Mouse (Mus musculus) lung, embryonic 15.5 days (tissue): ENCODE measurements around the gene F3. TPM values are rescaled to one million over a fixed set of nuclear protein-coding genes. Genes with fewer than 3 reads are reported as not detected.
"Not testable (repeated sequence)": the region's sequence is repeated elsewhere in the genome, so short reads cannot be mapped to it uniquely, and the experiment has no call there.

Source experiments
- ATAC-seq: fragments of 200-750 bp; cut with Nextera tagmentation; 2 replicates; pipeline ENCODE4 v1.8.0; 2017; ENCODE audit warnings: moderate number of reproducible peaks, borderline replicate concordance; ENCODE audit not compliant: low FRiP score, low TSS enrichment; ENCODE audit errors: extremely low read depth
- H3K27ac ChIP-seq: fragments of 300-500 bp; sonication (generic); 2 replicates; pipeline ENCODE4 v1.5.1; 2015; ENCODE audit warnings: moderate library complexity, mild to moderate bottlenecking, inconsistent platforms
- H3K27me3 ChIP-seq: fragments of 300-500 bp; sonication (generic); 2 replicates; pipeline ENCODE4 v1.6.1; 2015; ENCODE audit warnings: inconsistent platforms
- H3K36me3 ChIP-seq: fragments of 300-500 bp; sonication (generic); 2 replicates; pipeline ENCODE4 v1.6.1; 2015; ENCODE audit warnings: inconsistent platforms
- H3K4me1 ChIP-seq: fragments of 300-500 bp; sonication (generic); 2 replicates; pipeline ENCODE4 v1.6.1; 2015; ENCODE audit warnings: inconsistent platforms
- H3K4me2 ChIP-seq: fragments of 300-500 bp; sonication (generic); 2 replicates; pipeline ENCODE4 v1.6.1; 2015; ENCODE audit warnings: inconsistent platforms, mild to moderate bottlenecking, moderate library complexity
- H3K4me3 ChIP-seq: fragments of 300-500 bp; sonication (generic); 2 replicates; pipeline ENCODE4 v1.5.1; 2015; ENCODE audit warnings: mild to moderate bottlenecking, inconsistent platforms
- H3K9ac ChIP-seq: fragments of 300-500 bp; sonication (generic); 2 replicates; pipeline ENCODE4 v1.6.1; 2015; ENCODE audit warnings: inconsistent platforms
- H3K9me3 ChIP-seq: fragments of 300-500 bp; sonication (generic); 2 replicates; pipeline ENCODE4 v1.6.1; 2016; ENCODE audit warnings: inconsistent platforms
- WGBS: fragments of 180-500 bp; shearing (Covaris S2); methylation state at CpG from one replicate; pipeline ENCODE4 v1.1.7; 2015; 5-methylcytosine and 5-hydroxymethylcytosine counted together
- polyA plus RNA-seq: library from polyadenylated mRNA; unstranded; fragments of >200 nt; fragmentation: Nextera tagmentation; extraction: Ambion mirVana; gene quantifications from 2 replicates; pipeline ENCODE4 v1.2.1, GENCODE M21; 2015

F3 gene
- polyA plus RNA-seq, 1 experiment from 2014 or later, result 26.4 TPM

- H3K9me3 ChIP-seq, result no peaks in the 10 kb centered on the region
- no peak for ATAC-seq
- H3K27me3 ChIP-seq, result no peaks in the 10 kb centered on the region
- H3K27ac ChIP-seq, result no peak overlapping the region
- H3K4me3 ChIP-seq, result peak overlapping the region; percentile 57
- peaks cover 25% of the 10 kb centered on the region for H3K4me1 ChIP-seq
- H3K36me3 ChIP-seq, result no peaks in the 10 kb centered on the region
- peak overlapping the region; percentile 47 for H3K9ac ChIP-seq
- peak overlapping the region; percentile 76 for H3K4me2 ChIP-seq
- WGBS, result 5% methylated on average over 20 of the region's 20 CpGs
Measured at GRCm38 (mm10) chr3:121723968-121724524, 709 bp downstream of the F3 start.

- Histone ChIP-seq H3K27ac (no peak overlapping the region), H3K4me1 (peaks cover 25% of the 10 kb centered on the region), H3K27me3 (no peaks in the 10 kb centered on the region), H3K9ac (no peak overlapping the region), H3K36me3 (no peaks in the 10 kb centered on the region), H3K9me3 (no peaks in the 10 kb centered on the region), H3K4me3 (peak overlapping the region; percentile 57), H3K4me2 (peak overlapping the region; percentile 76)
- WGBS, result 28% methylated on average over 12 of the region's 12 CpGs
- no peak for ATAC-seq
Measured at GRCm38 (mm10) chr3:121724553-121724952, 1.2 kb downstream of the F3 start.

GRCm38 (mm10) chr3:121725651-121726050 is 2.3 kb downstream of the F3 start:
- H3K27ac ChIP-seq, result no peak overlapping the region
- no peak overlapping the region for H3K9ac ChIP-seq
- peaks cover 25% of the 10 kb centered on the region for H3K4me1 ChIP-seq
- no peaks in the 10 kb centered on the region for H3K9me3 ChIP-seq
- ATAC-seq, result no peak
- H3K36me3 ChIP-seq, result no peaks in the 10 kb centered on the region
- H3K27me3 ChIP-seq, result no peaks in the 10 kb centered on the region
- no peak overlapping the region for H3K4me3 ChIP-seq
- H3K4me2 ChIP-seq, result no peak overlapping the region
- WGBS, result 59% methylated on average over 10 of the region's 10 CpGs

GRCm38 (mm10) chr3:121729678-121730077 is 6.3 kb downstream of the F3 start:
- Histone ChIP-seq H3K4me3 (no peak overlapping the region), H3K27ac (no peak overlapping the region), H3K4me1 (0 out of 2 replicates have a peak, but pooled peaks cover 3% of the 10 kb centered on the region), H3K9ac (no peak overlapping the region), H3K36me3 (no peaks in the 10 kb centered on the region), H3K27me3 (no peaks in the 10 kb centered on the region), H3K4me2 (no peak overlapping the region), H3K9me3 (no peaks in the 10 kb centered on the region)
- ATAC-seq, result no peak
- WGBS, result 71% methylated on average over 4 of the region's 4 CpGs

- ATAC-seq, result no peak
- Histone ChIP-seq H3K9ac (no peak overlapping the region), H3K4me3 (no peak overlapping the region), H3K27me3 (no peaks in the 10 kb centered on the region), H3K4me2 (no peak overlapping the region), H3K9me3 (no peaks in the 10 kb centered on the region), H3K27ac (peak overlapping the region; percentile 64; the same call in 1 of the 2 replicates), H3K36me3 (no peaks in the 10 kb centered on the region), H3K4me1 (peaks cover 16% of the 10 kb centered on the region)
- WGBS, result 61% methylated on average over 7 of the region's 7 CpGs
Measured at GRCm38 (mm10) chr3:121735542-121735941, 12.2 kb downstream of the F3 start.

GRCm38 (mm10) chr3:121736025-121736744 is 12.8 kb downstream of the F3 start:
- Histone ChIP-seq H3K36me3 (no peaks in the 10 kb centered on the region), H3K27me3 (no peaks in the 10 kb centered on the region), H3K4me1 (peaks cover 16% of the 10 kb centered on the region), H3K4me2 (peak overlapping the region; percentile 33; the same call in 1 of the 2 replicates), H3K4me3 (no peak overlapping the region), H3K9ac (no peak overlapping the region), H3K27ac (peak overlapping the region; percentile 64), H3K9me3 (no peaks in the 10 kb centered on the region)
- ATAC-seq, result peak; percentile 84
- WGBS, result 14% methylated on average over 18 of the region's 18 CpGs

- WGBS, result 45% methylated on average over 1 of the region's 1 CpGs
- H3K27ac ChIP-seq, result no peak overlapping the region
- ATAC-seq, result no peak
Measured at GRCm38 (mm10) chr3:121737453-121737852, 14.1 kb downstream of the F3 start.

GRCm38 (mm10) chr3:121737901-121738300 is 14.6 kb downstream of the F3 start:
- H3K9me3 ChIP-seq, result no peaks in the 10 kb centered on the region
- 84% methylated on average over 2 of the region's 2 CpGs for whole genome bisulfite sequencing
- ATAC-seq, result no peak
- no peaks in the 10 kb centered on the region for H3K27me3 ChIP-seq
- no peak overlapping the region for H3K4me3 ChIP-seq
- no peak overlapping the region for H3K27ac ChIP-seq
- no peak overlapping the region for H3K4me2 ChIP-seq
- H3K9ac ChIP-seq, result no peak overlapping the region
- peaks cover 16% of the 10 kb centered on the region for H3K4me1 ChIP-seq
- no peaks in the 10 kb centered on the region for H3K36me3 ChIP-seq

More at GRCm38 (mm10) chr3:121737453-121737852, 14.1 kb downstream of the F3 start:
- no peak overlapping the region for H3K9ac ChIP-seq
- H3K4me3 ChIP-seq, result no peak overlapping the region
- H3K36me3 ChIP-seq, result no peaks in the 10 kb centered on the region
- no peak overlapping the region for H3K4me2 ChIP-seq
- H3K27me3 ChIP-seq, result no peaks in the 10 kb centered on the region
- no peaks in the 10 kb centered on the region for H3K9me3 ChIP-seq
- H3K4me1 ChIP-seq, result peaks cover 16% of the 10 kb centered on the region

GRCm38 (mm10) chr3:121738742-121739342 is 15.5 kb downstream of the F3 start:
- ATAC-seq, result no peak

GRCm38 (mm10) chr3:121739489-121740213 is 16.3 kb downstream of the F3 start:
- Histone ChIP-seq H3K36me3 (no peaks in the 10 kb centered on the region), H3K9ac (no peak overlapping the region), H3K27me3 (no peaks in the 10 kb centered on the region), H3K9me3 (no peaks in the 10 kb centered on the region), H3K4me3 (no peak overlapping the region), H3K4me1 (peaks cover 16% of the 10 kb centered on the region), H3K27ac (no peak overlapping the region), H3K4me2 (no peak overlapping the region)
- WGBS, result 23% methylated on average over 17 of the region's 17 CpGs
- no peak for ATAC-seq

More at GRCm38 (mm10) chr3:121738742-121739342, 15.5 kb downstream of the F3 start:
- Histone ChIP-seq H3K27me3 (no peaks in the 10 kb centered on the region), H3K4me1 (peaks cover 16% of the 10 kb centered on the region), H3K36me3 (no peaks in the 10 kb centered on the region), H3K4me3 (no peak overlapping the region), H3K9me3 (no peaks in the 10 kb centered on the region), H3K9ac (no peak overlapping the region), H3K4me2 (no peak overlapping the region), H3K27ac (no peak overlapping the region)
- WGBS, result 62% methylated on average over 9 of the region's 9 CpGs

DNA sequence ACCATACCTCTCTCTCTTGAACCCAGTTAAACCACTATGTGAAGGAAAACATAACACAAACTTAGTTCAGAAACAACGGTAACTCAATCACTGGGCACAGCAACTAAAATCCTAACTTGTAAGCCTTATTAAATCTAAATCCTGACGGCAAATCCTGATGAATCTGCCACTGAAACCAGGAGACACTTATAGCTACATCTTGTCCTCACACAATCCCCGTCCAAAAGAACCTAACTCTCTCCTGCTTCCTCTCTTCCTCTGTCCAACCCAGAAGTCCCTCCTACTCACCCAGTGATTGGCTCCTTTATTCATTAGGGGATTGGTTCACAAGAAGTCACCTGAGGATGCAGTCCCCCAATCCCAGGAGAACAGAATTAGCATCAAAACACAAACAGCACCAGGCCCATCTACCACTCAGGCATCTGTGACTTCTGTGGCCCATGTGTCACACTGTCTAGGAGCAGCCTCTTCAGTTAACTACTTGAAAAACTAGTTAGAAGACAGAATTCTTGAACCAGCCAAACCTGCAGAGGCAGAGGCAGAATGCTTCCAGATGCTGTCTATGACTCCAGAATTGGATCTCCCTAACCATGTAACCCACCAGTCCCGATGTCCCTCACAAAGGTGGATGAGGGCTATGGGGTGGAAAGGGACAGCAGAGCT is 18.0 kb downstream of the F3 start:
- ATAC-seq, H3K27me3 ChIP-seq, H3K27ac ChIP-seq, H3K9me3 ChIP-seq, H3K9ac ChIP-seq, H3K4me1 ChIP-seq, H3K36me3 ChIP-seq, H3K4me2 ChIP-seq, H3K4me3 ChIP-seq: not testable (repeated sequence)
- WGBS, result 85% methylated on average over 4 of the region's 4 CpGs
